Mouse (Mus musculus) heart, adult 2 months (tissue): ENCODE data around the gene Lpar1. TPM values are rescaled to one million over a fixed set of nuclear protein-coding genes. Genes with fewer than 3 reads are reported as not detected.

ENCODE experiments used
- DNase-seq, 2 experiments: peaks; one replicate each; pipeline ENCODE4 v3.0.0; 2021
- H3K27ac ChIP-seq: fragments of 200-600 bp; 2 replicates; pipeline ENCODE4 v1.8.1; 2022
- H3K27me3 ChIP-seq: fragments of 200-500 bp; 2 replicates; pipeline ENCODE4 v1.6.1; 2012; ENCODE audit warnings: mild to moderate bottlenecking, low read length, inconsistent platforms, mixed read lengths; ENCODE audit not compliant: control insufficient read depth, insufficient read depth
- H3K36me3 ChIP-seq: fragments of 200-500 bp; 2 replicates; pipeline ENCODE4 v1.6.1; 2012; ENCODE audit warnings: low read length, inconsistent platforms; ENCODE audit not compliant: control insufficient read depth, insufficient read depth
- H3K4me1 ChIP-seq: fragments of 200-500 bp; 2 replicates; pipeline ENCODE4 v1.6.1; 2011; ENCODE audit warnings: low read length; ENCODE audit not compliant: control insufficient read depth, insufficient read depth
- H3K4me3 ChIP-seq: fragments of 200-600 bp; 2 replicates; pipeline ENCODE4 v1.8.1; 2022
- H3K79me2 ChIP-seq: fragments of 200-500 bp; replicated peaks from 2 replicates; pipeline ENCODE4 v1.6.1; 2012; ENCODE audit warnings: mild to moderate bottlenecking, inconsistent platforms, low read length, moderate library complexity, mixed read lengths; ENCODE audit not compliant: control insufficient read depth, insufficient read depth
- H3K9ac ChIP-seq: fragments of 200-500 bp; 2 replicates; pipeline ENCODE4 v1.6.1; 2012; ENCODE audit warnings: low read depth, mild to moderate bottlenecking, control low read depth, inconsistent platforms, low read length, mixed read lengths
- CTCF ChIP-seq: fragments of 200-600 bp; IDR thresholded peaks from 2 replicates; pipeline ENCODE4 v1.8.1; 2022; ENCODE audit warnings: antibody characterized with exemption, mild to moderate bottlenecking, moderate library complexity
- EP300 ChIP-seq: fragments of 200-500 bp; IDR thresholded peaks from 2 replicates; pipeline ENCODE4 v1.6.1; 2011; ENCODE audit warnings: low read depth, low read length, control low read depth; ENCODE audit not compliant: insufficient read depth
- POLR2A ChIP-seq: fragments of 200-500 bp; IDR thresholded peaks from 2 replicates; pipeline ENCODE4 v1.6.1; 2011; ENCODE audit warnings: mild to moderate bottlenecking, low read depth, low read length, control low read depth; ENCODE audit not compliant: insufficient read depth
- WGBS: fragments of 180-500 bp; shearing (Covaris S2); methylation state at CpG from one replicate; pipeline ENCODE4 v1.1.7; 2018; 5-methylcytosine and 5-hydroxymethylcytosine counted together
- intact Hi-C: fragments of 180-260 bp; cut with DNase I; formaldehyde crosslinking; loops from one replicate; pipeline ENCODE4 v1.15.1; 2025
- polyA plus RNA-seq: library from polyadenylated mRNA; depleted of rRNA; stranded (reverse); fragments of >200 nt; gene quantifications from 2 replicates; pipeline ENCODE4 v1.2.3, GENCODE M21; 2012
- total RNA-seq, 2 experiments: library from RNA; stranded (reverse); gene quantifications; 2 replicates each; pipeline ENCODE4 v1.2.3; 2021

Gene Lpar1
- total and polyA plus RNA-seq, 3 experiments = 8.0 to 15.8 (median 10.7) TPM

GRCm38 (mm10) chr4:58519891-58520290, 33.8 kb downstream of the Lpar1 start:
- Histone ChIP-seq H3K79me2 (no peaks in the 10 kb centered on the region), H3K9ac (no peak overlapping the region), H3K36me3 (no peaks in the 10 kb centered on the region), H3K27ac (no peak overlapping the region), H3K4me3 (no peak overlapping the region), H3K4me1 (no peaks in the 10 kb centered on the region), H3K27me3 (no peaks in the 10 kb centered on the region)
- DNase-seq = no peak
- intact Hi-C loops = no loop called here
- 83% methylated on average over 4 of the region's 4 CpGs for WGBS
- TF ChIP-seq POLR2A (no peak), CTCF (no peak)

- no peak overlapping the region for H3K9ac ChIP-seq
- H3K79me2 ChIP-seq = no peaks in the 10 kb centered on the region
- H3K27me3 ChIP-seq = no peaks in the 10 kb centered on the region
- no peak overlapping the region for H3K4me3 ChIP-seq
- intact Hi-C loops = no loop called here
- H3K36me3 ChIP-seq = no peaks in the 10 kb centered on the region
- H3K27ac ChIP-seq = no peak overlapping the region
- no peaks in the 10 kb centered on the region for H3K4me1 ChIP-seq
- 56% methylated on average over 9 of the region's 9 CpGs for WGBS
- DNase-seq = no peak
- TF ChIP-seq EP300 = no peak
- no peak for TF ChIP-seq CTCF
- TF ChIP-seq POLR2A = no peak
These were observed 35.3 kb downstream of the Lpar1 start for GRCm38 (mm10) chr4:58518215-58518988.

GRCm38 (mm10) chr4:58516810-58517209, 36.9 kb downstream of the Lpar1 start:
- Histone ChIP-seq H3K9ac (no peak overlapping the region), H3K4me3 (no peak overlapping the region), H3K27ac (no peak overlapping the region), H3K79me2 (no peaks in the 10 kb centered on the region), H3K36me3 (no peaks in the 10 kb centered on the region), H3K4me1 (no peaks in the 10 kb centered on the region), H3K27me3 (no peaks in the 10 kb centered on the region)
- TF ChIP-seq POLR2A = no peak
- no peak for TF ChIP-seq CTCF
- TF ChIP-seq EP300 = no peak
- intact Hi-C loops = no loop called here
- WGBS = 65% methylated on average over 3 of the region's 3 CpGs
- DNase-seq = no peak

GRCm38 (mm10) chr4:58516221-58516620, 37.5 kb downstream of the Lpar1 start:
- no peaks in the 10 kb centered on the region for H3K4me1 ChIP-seq
- H3K9ac ChIP-seq = no peak overlapping the region
- H3K27ac ChIP-seq = no peak overlapping the region
- no peak overlapping the region for H3K4me3 ChIP-seq
- DNase-seq = no peak
- WGBS = 76% methylated on average over 5 of the region's 5 CpGs
- no peaks in the 10 kb centered on the region for H3K79me2 ChIP-seq
- H3K27me3 ChIP-seq = no peaks in the 10 kb centered on the region
- intact Hi-C loops = no loop called here
- H3K36me3 ChIP-seq = no peaks in the 10 kb centered on the region
- TF ChIP-seq POLR2A (no peak), EP300 (no peak), CTCF (no peak)

GRCm38 (mm10) chr4:58511554-58511953, 42.1 kb downstream of the Lpar1 start:
- H3K4me1 ChIP-seq = peaks cover 5% of the 10 kb centered on the region
- TF ChIP-seq POLR2A = no peak
- H3K79me2 ChIP-seq = no peaks in the 10 kb centered on the region
- WGBS = 55% methylated on average over 3 of the region's 3 CpGs
- no peak overlapping the region for H3K9ac ChIP-seq
- DNase-seq = no peak
- no peaks in the 10 kb centered on the region for H3K36me3 ChIP-seq
- intact Hi-C loops = no loop called here
- H3K4me3 ChIP-seq = no peak overlapping the region
- no peaks in the 10 kb centered on the region for H3K27me3 ChIP-seq
- no peak overlapping the region for H3K27ac ChIP-seq

- H3K9ac ChIP-seq = no peak overlapping the region
- H3K4me3 ChIP-seq = no peak overlapping the region
- no peaks in the 10 kb centered on the region for H3K79me2 ChIP-seq
- TF ChIP-seq CTCF (no peak), EP300 (no peak), POLR2A (no peak)
- H3K36me3 ChIP-seq = no peaks in the 10 kb centered on the region
- peaks cover 5% of the 10 kb centered on the region for H3K4me1 ChIP-seq
- intact Hi-C loops = no loop called here
- H3K27ac ChIP-seq = peak overlapping the region; percentile 26; the same call in 1 of the 2 replicates
- DNase-seq = peak in 1 of 2 experiments; percentile 31
- H3K27me3 ChIP-seq = no peaks in the 10 kb centered on the region
- 39% methylated on average over 7 of the region's 7 CpGs for WGBS
These were observed 44.9 kb downstream of the Lpar1 start for GRCm38 (mm10) chr4:58508833-58509232.
